Mouse (Mus musculus) cerebellum, adult 2 months (tissue): ENCODE measurements around the gene Bglap3. TPM values are rescaled to one million over a fixed set of nuclear protein-coding genes. Genes with fewer than 3 reads are reported as not detected.
A peak's percentile ranks its signal among the peaks of the same experiment; 100 is the strongest.
"Not testable (repeated sequence)": the region's sequence is repeated elsewhere in the genome, so short reads cannot be mapped to it uniquely, and the experiment has no call there.

Experiments used
- DNase-seq, 2 experiments: peaks; one replicate each; pipeline ENCODE4 v3.0.0; 2021
- H3K27ac ChIP-seq: fragments of 200-500 bp; 2 replicates; pipeline ENCODE4 v1.5.1; 2012; ENCODE audit warnings: low read length, control low read depth, inconsistent platforms; ENCODE audit not compliant: insufficient read depth
- H3K27me3 ChIP-seq: fragments of 200-500 bp; 2 replicates; pipeline ENCODE4 v1.6.1; 2012; ENCODE audit warnings: inconsistent platforms, mild to moderate bottlenecking, low read length, moderate library complexity; ENCODE audit not compliant: control insufficient read depth, insufficient read depth
- H3K4me1 ChIP-seq: fragments of 200-500 bp; 2 replicates; pipeline ENCODE4 v1.6.1; 2011; ENCODE audit warnings: low read length; ENCODE audit not compliant: control insufficient read depth, insufficient read depth
- H3K4me3 ChIP-seq: fragments of 200-500 bp; replicated peaks from 2 replicates; pipeline ENCODE3; 2011; ENCODE audit warnings: mild to moderate bottlenecking, low read depth, low read length, control low read depth; ENCODE audit not compliant: insufficient read depth
- CTCF ChIP-seq: fragments of 200-500 bp; IDR thresholded peaks from 2 replicates; pipeline ENCODE4 v1.5.1; 2011; ENCODE audit warnings: low read depth, mild to moderate bottlenecking, control low read depth, low read length, moderate library complexity, borderline replicate concordance; ENCODE audit not compliant: insufficient read depth
- POLR2A ChIP-seq: fragments of 200-500 bp; IDR thresholded peaks from 2 replicates; pipeline ENCODE4 v1.6.1; 2011; ENCODE audit warnings: low read length, control low read depth, borderline replicate concordance; ENCODE audit not compliant: insufficient read depth
- WGBS: fragments of 180-500 bp; shearing (Covaris S2); methylation state at CpG from one replicate; pipeline ENCODE4 v1.1.7; 2018; 5-methylcytosine and 5-hydroxymethylcytosine counted together
- polyA plus RNA-seq: library from polyadenylated mRNA; depleted of rRNA; stranded (reverse); fragments of >200 nt; gene quantifications from 2 replicates; pipeline ENCODE4 v1.2.3, GENCODE M21; 2012; rRNA removed

The Bglap3 gene
- polyA plus RNA-seq = 0.41 and 0.65 TPM in 2 replicates

- not testable (repeated sequence) for H3K27ac ChIP-seq, DNase-seq
- WGBS = 86% methylated on average over 9 of the region's 9 CpGs
These were observed at the start of gene Bglap3 for GRCm38 (mm10) chr3:88372643-88373042. Gene Bglap3 (minus strand): TSS chr3:88372743.

GRCm38 (mm10) chr3:88422020-88422720 is 49.6 kb upstream of the Bglap3 start:
- peak overlapping the region; percentile 25 for H3K27ac ChIP-seq

More at GRCm38 (mm10) chr3:88372643-88373042, at the start of gene Bglap3:
- H3K4me1 ChIP-seq, H3K4me3 ChIP-seq, H3K27me3 ChIP-seq: not testable (repeated sequence)

GRCm38 (mm10) chr3:88420771-88421170 is 48.2 kb upstream of the Bglap3 start:
- WGBS = 90% methylated on average over 19 of the region's 19 CpGs
- TF ChIP-seq POLR2A = no peak
- TF ChIP-seq CTCF = no peak
- no peak overlapping the region for H3K4me3 ChIP-seq

More at GRCm38 (mm10) chr3:88422020-88422720, 49.6 kb upstream of the Bglap3 start:
- peak overlapping the region; percentile 23 for H3K4me3 ChIP-seq
- no peaks in the 10 kb centered on the region for H3K27me3 ChIP-seq
- peaks cover 40% of the 10 kb centered on the region for H3K4me1 ChIP-seq
- DNase-seq = peak; percentile 76 to 81
- 5% methylated on average over 9 of the region's 9 CpGs for WGBS
- TF ChIP-seq CTCF = no peak

GRCm38 (mm10) chr3:88418016-88418415 is 45.5 kb upstream of the Bglap3 start:
- 74% methylated on average over 6 of the region's 6 CpGs for WGBS
- no peak for DNase-seq
- no peaks in the 10 kb centered on the region for H3K27me3 ChIP-seq
- H3K4me1 ChIP-seq = peaks cover 58% of the 10 kb centered on the region
- H3K27ac ChIP-seq = no peak overlapping the region
- no peak overlapping the region for H3K4me3 ChIP-seq
- TF ChIP-seq POLR2A = no peak
- no peak for TF ChIP-seq CTCF

More at GRCm38 (mm10) chr3:88420771-88421170, 48.2 kb upstream of the Bglap3 start:
- no peak overlapping the region for H3K27ac ChIP-seq
- H3K4me1 ChIP-seq = peaks cover 48% of the 10 kb centered on the region
- DNase-seq = no peak
- no peaks in the 10 kb centered on the region for H3K27me3 ChIP-seq

GRCm38 (mm10) chr3:88415668-88416067 is 43.1 kb upstream of the Bglap3 start:
- TF ChIP-seq CTCF (no peak), POLR2A (no peak)
- Histone ChIP-seq H3K27ac (no peak overlapping the region), H3K4me1 (peaks cover 49% of the 10 kb centered on the region), H3K4me3 (no peak overlapping the region), H3K27me3 (no peaks in the 10 kb centered on the region)
- DNase-seq = no peak
- WGBS = 87% methylated on average over 4 of the region's 4 CpGs

- Histone ChIP-seq H3K27ac (no peak overlapping the region), H3K4me1 (peaks cover 29% of the 10 kb centered on the region), H3K27me3 (no peaks in the 10 kb centered on the region), H3K4me3 (no peak overlapping the region)
- TF ChIP-seq CTCF (no peak), POLR2A (no peak)
- no peak for DNase-seq
- 85% methylated on average over 11 of the region's 11 CpGs for WGBS
These were observed 40.1 kb upstream of the Bglap3 start for GRCm38 (mm10) chr3:88412636-88413035.

- H3K27ac ChIP-seq = no peak overlapping the region
- WGBS = 23% methylated on average over 4 of the region's 4 CpGs
- peaks cover 26% of the 10 kb centered on the region for H3K4me1 ChIP-seq
- no peak overlapping the region for H3K4me3 ChIP-seq
- TF ChIP-seq POLR2A (no peak), CTCF (no peak)
- no peaks in the 10 kb centered on the region for H3K27me3 ChIP-seq
- DNase-seq = no peak
These were observed 39.1 kb upstream of the Bglap3 start for GRCm38 (mm10) chr3:88411681-88412080.

GRCm38 (mm10) chr3:88410645-88411031 is 38.1 kb upstream of the Bglap3 start:
- Histone ChIP-seq H3K27ac (no peak overlapping the region; the same call in 1 of the 2 replicates), H3K27me3 (no peaks in the 10 kb centered on the region), H3K4me1 (peaks cover 18% of the 10 kb centered on the region), H3K4me3 (no peak overlapping the region)
- TF ChIP-seq CTCF = no peak
- no peak for TF ChIP-seq POLR2A
- 31% methylated on average over 7 of the region's 7 CpGs for WGBS
- DNase-seq = no peak
